Mouse (Mus musculus) CH12.LX (cell line): ENCODE results near the gene Lemd2.

ENCODE experiments used
- CTCF ChIP-seq, 2 experiments: IDR thresholded peaks in 1 of 2; conservative IDR thresholded peaks in 1 of 2; 2 replicates each; pipeline ENCODE4 v1.5.1; 2011 to 2012; ENCODE audit warnings: low read depth in 2 of 2, low read length in 2 of 2, improper control_type of control experiment in 1 of 2, inconsistent platforms in 1 of 2, mild to moderate bottlenecking in 1 of 2, moderate library complexity in 1 of 2
- POLR2A ChIP-seq: IDR thresholded peaks from 2 replicates; pipeline ENCODE4 v1.6.1; 2011; ENCODE audit warnings: low read depth, mild to moderate bottlenecking, improper control_type of control experiment, low read length
- SMC3 ChIP-seq: IDR thresholded peaks from 2 replicates; pipeline ENCODE4 v1.6.1; 2011; ENCODE audit warnings: low read depth, low read length, improper control_type of control experiment
- ZKSCAN1 ChIP-seq: IDR thresholded peaks from 2 replicates; pipeline ENCODE4 v1.6.1; 2012; ENCODE audit warnings: low read depth, inconsistent platforms, low read length, improper control_type of control experiment, borderline replicate concordance

GRCm38 (mm10) chr17:27207113-27207707 is 2.9 kb upstream of the Lemd2 start:
- TF ChIP-seq CTCF (conservative IDR thresholded peaks at IDR 0.05 in 1 of 2, IDR thresholded peaks at IDR 0.05 in 1 of 2; ENCODE audit: low read depth in 2 of 2, low read length in 2 of 2) (no peak), POLR2A (no peak), SMC3 (no peak), ZKSCAN1 (no peak)
